Mouse (Mus musculus) CD4-positive, CD25-positive, alpha-beta regulatory T cell (primary cell): ENCODE measurements around the gene Cyp3a41b. TPM values are rescaled to one million over a fixed set of nuclear protein-coding genes. Genes with fewer than 3 reads are reported as not detected.

ENCODE experiments used
- polyA plus RNA-seq: library from polyadenylated mRNA; unstranded; fragments of 100-300 nt; shearing (Covaris generic); gene quantifications from one replicate; pipeline ENCODE4 v1.2.1, GENCODE M21; 2017

Gene Cyp3a41b
- not detected for polyA plus RNA-seq

DNA sequence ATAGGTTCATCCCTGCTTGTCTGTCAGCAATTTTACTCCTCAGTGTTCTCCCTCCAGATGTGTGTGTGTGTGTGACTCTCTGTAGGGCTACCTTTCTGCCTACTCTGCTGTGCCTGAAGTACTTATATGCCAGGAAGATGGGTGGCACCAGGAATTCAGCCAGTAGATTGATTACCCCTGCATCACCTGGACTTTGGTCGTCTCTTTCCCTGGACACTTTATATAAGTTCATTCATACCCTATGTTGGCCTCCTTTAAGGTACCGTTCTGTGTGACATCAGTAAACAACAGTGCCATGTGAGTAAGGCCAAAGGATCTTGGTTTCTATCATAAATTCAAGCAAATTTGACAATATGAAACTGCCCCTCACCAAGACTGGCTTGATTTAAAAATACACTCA lies at the start of gene Cyp3a41b:
Gene Cyp3a41b (minus strand): TSS at position 101 of the 400 bp plus-strand sequence.

Other genes with a start within 250 kb of the Cyp3a41b start
- gene Cyp3a57, start 239.5 kb downstream of the Cyp3a41b start, polyA plus RNA-seq, result not detected
- not detected for gene Cyp3a16, start 115.0 kb downstream of the Cyp3a41b start, polyA plus RNA-seq
- not detected for gene Cyp3a41a, start 135.4 kb upstream of the Cyp3a41b start, polyA plus RNA-seq
- gene Cyp3a44, start 221.1 kb upstream of the Cyp3a41b start, polyA plus RNA-seq, result not detected